Mouse (Mus musculus): ENCODE measurements around the gene Otop3.
A peak's percentile ranks its signal among the peaks of the same experiment; 100 is the strongest.
"Not testable (repeated sequence)": the region's sequence is repeated elsewhere in the genome, so short reads cannot be mapped to it uniquely, and the experiment has no call there.

Otop3 gene

GRCm38 (mm10) chr11:115366039-115366705 is 31.6 kb downstream of the Otop3 start:
- DNase-seq (ENCODE audit: low read depth) = peak; percentile 26

GRCm38 (mm10) chr11:115366706-115367394 is 32.3 kb downstream of the Otop3 start:
- no peak for DNase-seq (ENCODE audit: low read depth)

DNA sequence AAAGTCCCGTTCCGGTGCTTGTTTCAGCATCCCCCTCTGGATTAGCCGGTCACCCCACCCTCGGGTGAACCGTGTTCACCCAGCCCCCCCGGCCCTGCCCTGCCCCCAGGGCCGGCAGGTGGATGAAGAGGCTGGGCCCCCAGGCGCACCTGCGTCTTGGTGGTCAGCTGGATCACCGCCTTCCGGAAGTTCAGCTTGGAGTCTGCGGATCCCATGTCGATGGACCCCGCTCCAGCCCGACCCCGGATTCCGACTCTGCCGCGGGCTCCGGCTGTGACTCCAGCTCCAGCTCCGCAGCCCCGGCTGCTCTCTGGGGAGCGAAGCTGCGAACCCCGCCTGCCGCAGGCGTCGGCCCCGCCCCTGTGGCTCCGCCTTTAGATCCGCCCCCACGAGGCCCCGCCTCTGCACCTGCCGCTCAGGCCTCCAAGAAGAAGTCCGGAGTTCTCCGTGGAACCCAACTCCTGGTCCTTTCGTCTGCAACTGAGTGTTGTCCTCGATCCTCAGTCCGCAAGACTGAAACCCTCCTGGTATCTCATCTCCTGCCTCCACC is 32.9 kb downstream of the Otop3 start, which contains the start of gene Hid1:
Gene Hid1, minus strand, starts transcription at position 362 of the 550 bp plus-strand sequence.
- no peak for DNase-seq (ENCODE audit: low read depth)

DNA sequence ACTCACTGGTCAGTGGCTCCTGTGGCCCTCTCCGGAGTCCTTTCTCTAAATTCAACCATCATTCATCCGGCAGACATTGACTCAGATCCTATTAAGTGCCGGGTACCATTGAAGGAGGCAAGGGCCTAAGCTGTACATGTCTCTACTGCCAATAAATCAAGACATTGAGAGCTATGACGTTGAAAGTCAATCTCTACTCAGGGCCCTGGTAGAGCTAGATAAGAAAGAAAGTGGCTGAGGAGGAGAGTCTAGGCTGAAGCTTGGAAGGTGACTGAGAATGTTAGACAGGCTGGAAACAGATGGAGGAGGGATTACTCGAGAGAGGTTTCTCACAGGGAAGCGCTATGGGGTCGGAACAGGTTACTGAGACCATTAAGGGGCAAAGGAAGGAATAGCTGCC is 35.8 kb downstream of the Otop3 start:
- DNase-seq (ENCODE audit: low read depth) = no peak

DNA sequence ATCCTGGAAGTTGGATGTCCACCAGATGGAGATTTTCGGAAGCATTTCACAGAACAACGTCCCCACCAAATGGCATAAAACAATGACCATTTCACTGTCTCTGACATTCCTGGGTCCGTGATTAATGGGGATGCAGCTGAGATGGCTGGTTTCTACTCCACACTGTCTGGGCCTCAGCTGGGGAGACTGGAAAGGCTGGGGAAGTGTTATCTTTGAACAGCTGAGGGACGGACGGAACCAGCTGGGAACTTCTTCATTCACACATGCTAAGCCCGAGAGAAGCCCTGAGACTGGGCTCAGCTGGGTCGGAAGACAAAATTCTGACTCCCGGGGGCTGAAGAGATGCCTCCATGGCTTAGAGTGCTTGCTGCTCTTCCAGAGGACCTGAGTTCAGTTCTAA is 36.8 kb downstream of the Otop3 start:
- DNase-seq (ENCODE audit: low read depth) = no peak

DNA sequence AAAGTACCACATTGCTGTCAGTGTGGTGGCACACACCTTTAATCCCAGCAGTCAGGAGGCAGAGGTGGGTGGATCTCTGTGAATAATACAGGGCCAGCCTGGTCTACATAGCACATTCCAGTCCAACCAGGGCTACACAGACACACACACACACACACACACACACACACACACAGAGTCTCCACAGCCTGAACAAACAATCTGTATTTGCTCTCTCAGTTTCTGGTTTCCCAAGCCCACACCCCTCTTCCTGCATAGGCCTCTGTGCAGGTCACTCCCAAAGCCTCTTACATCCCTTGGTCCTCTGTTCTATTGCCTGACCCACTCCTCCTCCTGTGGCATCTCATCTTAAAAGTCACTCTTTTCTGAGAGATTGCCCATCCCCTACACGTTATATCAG is 37.5 kb downstream of the Otop3 start:
- DNase-seq (ENCODE audit: low read depth) = no peak

DNA sequence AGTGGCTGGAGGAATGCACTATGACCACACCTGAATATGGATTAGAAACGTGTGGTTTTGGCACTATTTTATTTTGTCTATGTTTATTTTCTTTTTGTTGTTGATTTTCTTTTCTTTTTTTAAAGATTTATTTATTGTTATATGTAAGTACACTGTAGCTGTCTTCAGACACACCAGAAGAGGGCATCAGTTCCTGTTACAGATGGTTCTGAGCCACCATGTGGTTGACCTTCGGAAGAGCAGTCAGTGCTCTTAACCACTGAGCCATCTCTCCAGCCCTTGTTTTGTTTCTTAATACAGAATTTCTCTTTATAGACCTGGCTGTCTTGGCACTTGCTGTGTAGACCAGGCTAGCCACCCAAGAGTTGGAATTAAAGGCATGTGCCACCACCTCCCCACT is 38.2 kb downstream of the Otop3 start:
- no peak for DNase-seq (ENCODE audit: low read depth)

DNA sequence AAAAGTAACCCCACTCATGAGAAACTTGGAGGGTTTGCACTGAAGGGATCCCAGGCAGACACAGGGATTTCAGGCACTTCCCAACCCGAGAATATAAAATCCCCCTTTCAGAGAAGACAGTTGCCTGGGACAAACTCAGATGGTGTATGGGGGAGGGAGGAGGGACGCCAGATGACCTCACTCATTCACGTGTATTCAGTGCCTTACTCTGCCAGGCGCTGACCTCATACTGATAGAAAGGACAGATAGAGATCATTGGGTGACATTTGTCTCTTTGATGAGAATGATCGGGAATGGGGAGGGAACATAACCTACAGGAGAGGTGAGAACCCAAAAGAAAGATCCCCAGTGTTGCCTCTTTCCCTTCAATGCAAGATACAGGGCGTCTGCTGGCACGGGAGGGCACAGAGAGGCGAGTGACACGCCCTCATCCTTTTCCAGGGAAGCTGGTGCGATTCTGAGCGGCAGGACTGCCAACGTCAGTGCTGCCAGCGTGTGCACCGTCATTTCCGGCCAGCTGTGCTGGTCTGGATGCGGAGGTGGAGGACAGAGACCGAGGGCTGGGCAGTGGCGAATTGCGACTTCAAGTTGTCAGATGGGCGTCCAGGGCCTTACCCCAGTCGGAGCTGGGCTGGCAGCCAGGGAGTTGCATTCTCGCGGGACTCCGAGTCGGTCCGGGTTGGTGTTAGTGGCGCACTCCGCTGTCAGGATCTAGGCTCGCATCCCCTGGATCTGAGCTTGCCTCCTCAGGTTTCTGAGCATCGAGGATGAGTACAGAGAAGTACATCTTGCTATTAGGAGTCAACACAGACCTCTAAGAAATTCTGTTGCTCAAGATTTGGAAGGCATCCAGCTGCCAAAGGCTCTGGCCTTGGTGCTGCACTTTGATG is 39.5 kb downstream of the Otop3 start:
- peak; percentile 51 for DNase-seq (ENCODE audit: low read depth)

- DNase-seq (ENCODE audit: low read depth) = no peak
These were observed 40.3 kb downstream of the Otop3 start for GRCm38 (mm10) chr11:115374695-115375425.

GRCm38 (mm10) chr11:115376722-115377121 is 42.2 kb downstream of the Otop3 start:
- peak; percentile 80 for DNase-seq (ENCODE audit: low read depth)

GRCm38 (mm10) chr11:115377254-115377653 is 42.7 kb downstream of the Otop3 start:
- DNase-seq (ENCODE audit: low read depth) = peak; percentile 24

GRCm38 (mm10) chr11:115377854-115378253 is 43.3 kb downstream of the Otop3 start:
- DNase-seq (ENCODE audit: low read depth) = no peak

DNA sequence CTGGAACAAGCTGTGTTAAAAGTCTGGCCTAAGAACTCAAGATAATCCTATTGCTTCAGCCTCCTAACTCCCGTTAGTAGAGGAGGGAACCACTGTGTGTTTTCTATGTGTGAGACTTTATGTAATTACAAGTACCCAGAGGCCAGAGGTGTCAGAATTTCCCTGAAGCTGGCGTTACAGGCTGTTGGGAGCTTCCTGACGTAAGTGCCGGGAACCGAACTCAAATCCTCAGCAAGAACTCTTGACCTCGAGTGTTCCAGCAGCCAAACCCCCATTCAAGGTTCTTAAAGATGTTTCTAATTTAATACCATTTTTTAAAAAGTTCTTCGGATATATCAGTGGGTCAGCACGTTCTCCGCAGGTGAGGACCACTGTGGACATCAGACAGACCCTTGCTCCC is 46.7 kb downstream of the Otop3 start:
- no peak for DNase-seq (ENCODE audit: low read depth)

DNA sequence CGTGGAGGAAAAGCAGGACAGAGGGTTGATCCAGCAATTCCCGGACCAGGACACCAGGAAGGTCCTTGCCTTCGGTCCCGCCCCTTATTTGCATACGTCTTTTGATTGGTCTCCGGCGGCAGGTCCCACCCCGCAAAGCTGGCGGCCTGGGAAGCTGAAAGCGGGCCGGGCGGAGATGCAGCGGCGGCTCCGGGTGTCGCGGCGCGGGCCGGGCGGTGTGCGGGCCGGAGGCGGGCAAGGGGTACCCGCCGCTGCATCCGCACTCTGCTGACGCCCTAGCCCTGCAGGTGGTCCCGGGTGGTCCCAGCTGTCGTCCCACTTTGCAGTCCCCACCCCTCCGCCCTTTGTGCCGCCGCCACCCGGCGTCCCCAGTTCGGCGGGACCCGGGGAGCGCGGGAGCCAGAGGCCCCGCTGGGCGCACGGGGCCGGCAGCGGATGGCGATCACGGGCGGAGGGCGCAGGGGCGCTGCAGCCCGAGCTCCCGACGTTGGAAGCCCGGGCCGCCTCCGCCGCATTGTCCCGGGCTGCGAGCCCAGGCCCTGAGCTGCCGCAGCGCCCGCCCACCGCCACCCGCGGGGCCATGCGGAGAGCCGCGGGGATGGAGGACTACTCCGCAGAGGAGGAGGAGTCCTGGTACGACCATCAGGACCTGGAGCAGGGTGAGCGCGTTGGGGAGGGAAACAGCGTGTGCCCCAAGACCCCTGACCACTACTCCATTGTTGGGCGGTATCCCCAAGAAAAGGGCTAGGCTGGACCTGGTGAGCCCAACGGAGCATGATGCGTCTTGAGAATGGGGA is 47.4 kb downstream of the Otop3 start, which contains the start of gene Cdr2l:
Gene Cdr2l, plus strand, starts transcription at position 174 of the 797 bp plus-strand sequence.
- DNase-seq (ENCODE audit: low read depth) = no peak

GRCm38 (mm10) chr11:115382891-115383290 is 48.4 kb downstream of the Otop3 start:
- no peak for DNase-seq (ENCODE audit: low read depth)

DNA sequence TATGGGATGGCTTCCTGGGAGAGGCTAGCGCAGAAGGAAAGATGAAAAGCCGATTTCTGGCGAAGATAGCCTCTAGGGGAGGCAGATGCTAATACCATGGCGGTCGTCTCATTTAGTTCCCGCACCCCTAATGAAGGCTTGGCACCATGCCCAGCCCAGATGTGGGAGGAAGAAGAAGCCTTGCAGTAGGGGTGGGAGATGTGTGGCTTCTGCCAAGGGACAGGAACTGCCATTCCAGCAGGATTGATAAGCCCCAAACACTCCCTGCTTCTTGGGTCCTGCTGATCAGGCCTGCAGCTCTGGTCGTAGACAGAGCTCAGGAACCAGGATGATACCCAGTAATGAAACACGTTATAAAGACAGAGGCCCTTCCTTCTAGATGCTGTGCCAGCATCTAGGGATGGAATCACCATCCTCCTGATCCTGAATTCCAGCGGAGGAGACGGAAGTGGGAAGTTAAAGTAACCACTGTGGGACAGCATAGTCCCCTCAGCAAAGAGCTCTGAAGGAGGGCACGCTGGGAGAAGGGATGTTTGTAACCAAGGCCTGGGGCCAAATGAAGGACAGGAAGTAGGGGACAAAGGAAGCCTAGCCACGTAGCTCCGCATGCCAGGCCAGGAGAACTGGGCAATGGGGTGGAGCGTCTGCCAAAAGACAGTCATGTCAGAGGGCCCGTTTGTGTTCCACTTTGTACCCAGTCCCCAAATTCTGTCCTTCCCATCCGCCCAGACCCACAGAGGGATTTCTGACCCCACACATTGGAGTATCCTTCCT is 49.4 kb downstream of the Otop3 start:
- DNase-seq (ENCODE audit: low read depth) = no peak

GRCm38 (mm10) chr11:115384587-115384986 is 50.1 kb downstream of the Otop3 start:
- DNase-seq (ENCODE audit: low read depth) = no peak

DNA sequence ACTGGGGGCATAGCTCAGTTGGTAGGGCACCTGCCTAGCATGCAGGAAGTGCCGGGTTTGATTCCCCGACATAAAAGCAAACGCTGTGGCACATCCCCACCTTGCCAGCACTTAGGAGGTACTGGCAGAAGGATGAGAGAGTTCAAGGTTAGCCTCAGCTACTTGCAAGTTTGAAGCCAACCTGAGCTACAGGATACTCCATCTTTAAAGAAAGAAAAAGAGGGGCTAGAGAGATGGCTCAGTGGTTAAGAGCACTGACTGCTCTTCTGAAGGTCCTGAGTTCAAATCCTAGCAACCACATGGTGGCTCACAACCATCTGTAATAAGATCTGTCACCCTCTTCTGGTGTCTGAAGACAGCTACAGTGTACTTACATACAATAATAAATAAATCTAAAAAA is 52.3 kb downstream of the Otop3 start:
- not testable (repeated sequence) for DNase-seq (ENCODE audit: low read depth)

DNA sequence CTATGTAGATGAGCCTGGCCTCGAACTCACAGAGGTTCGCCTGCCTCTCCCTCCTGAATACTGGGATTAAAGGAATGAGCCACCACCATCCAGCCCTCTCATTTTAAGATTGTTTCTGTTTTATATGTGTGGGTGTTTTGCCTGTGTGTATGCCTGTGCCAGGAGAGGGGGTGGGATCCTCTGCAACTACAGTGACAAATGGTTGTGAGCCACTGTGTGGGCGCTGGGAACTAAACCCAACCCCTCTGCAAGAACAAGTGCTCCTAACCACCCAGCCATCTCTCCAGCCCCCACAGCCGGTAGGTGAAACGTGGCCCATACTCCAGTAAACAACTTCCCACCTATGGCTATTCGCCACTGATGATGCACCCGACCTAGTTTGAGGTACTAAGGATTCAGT is 56.8 kb downstream of the Otop3 start:
- no peak for DNase-seq (ENCODE audit: low read depth)

GRCm38 (mm10) chr11:115393721-115394325 is 59.3 kb downstream of the Otop3 start:
- DNase-seq (ENCODE audit: low read depth) = no peak

Measured in 416B (cell line).